Mouse (Mus musculus) neural tube, embryonic 14.5 days (tissue): ENCODE measurements at regions not wholly inside any gene's neighbourhood (a gene's known extent, or its start where the extent isn't known, plus 50 kb on each side); places are given as distances from the start of the nearest gene placed in this dataset.

Experiments used
- ATAC-seq: fragments of 200-750 bp; cut with Nextera tagmentation; 2 replicates; pipeline ENCODE4 v1.8.0; 2017; ENCODE audit warnings: low read depth, mild to moderate bottlenecking, moderate TSS enrichment, moderate library complexity
- H3K27ac ChIP-seq: fragments of 300-500 bp; sonication (generic); 2 replicates; pipeline ENCODE4 v1.5.1; 2014; ENCODE audit warnings: low read depth, mild to moderate bottlenecking, control low read depth, low read length, moderate library complexity, mixed read lengths
- H3K27me3 ChIP-seq: fragments of 300-500 bp; sonication (generic); 2 replicates; pipeline ENCODE4 v1.6.1; 2014; ENCODE audit warnings: low read length; ENCODE audit not compliant: control insufficient read depth, insufficient read depth
- H3K36me3 ChIP-seq: fragments of 300-500 bp; sonication (generic); 2 replicates; pipeline ENCODE4 v1.6.1; 2014; ENCODE audit warnings: low read length, mixed read lengths; ENCODE audit not compliant: control insufficient read depth, insufficient read depth
- H3K4me1 ChIP-seq: fragments of 300-500 bp; sonication (generic); 2 replicates; pipeline ENCODE4 v1.6.1; 2014; ENCODE audit warnings: low read length; ENCODE audit not compliant: control insufficient read depth, insufficient read depth
- H3K4me2 ChIP-seq: fragments of 300-500 bp; sonication (generic); 2 replicates; pipeline ENCODE4 v1.6.1; 2014; ENCODE audit warnings: mild to moderate bottlenecking, low read depth, low read length, control low read depth
- H3K4me3 ChIP-seq: fragments of 300-500 bp; sonication (generic); 2 replicates; pipeline ENCODE4 v1.5.1; 2014; ENCODE audit warnings: low read depth, low read length, control low read depth, mixed read lengths
- H3K9ac ChIP-seq: fragments of 300-500 bp; sonication (generic); replicated peaks from 2 replicates; pipeline ENCODE4 v1.6.1; 2014; ENCODE audit warnings: low read depth, mild to moderate bottlenecking, control low read depth, low read length, mixed read lengths
- H3K9me3 ChIP-seq: fragments of 300-500 bp; sonication (generic); 2 replicates; pipeline ENCODE4 v1.6.1; 2016; ENCODE audit warnings: low read length; ENCODE audit not compliant: control insufficient read depth
- WGBS: fragments of 180-500 bp; shearing (Covaris S2); extraction: QIAGEN DNeasy Blood & Tissue Kit; methylation state at CpG from one replicate; pipeline ENCODE4 v1.1.7; 2014; 5-methylcytosine and 5-hydroxymethylcytosine counted together

DNA sequence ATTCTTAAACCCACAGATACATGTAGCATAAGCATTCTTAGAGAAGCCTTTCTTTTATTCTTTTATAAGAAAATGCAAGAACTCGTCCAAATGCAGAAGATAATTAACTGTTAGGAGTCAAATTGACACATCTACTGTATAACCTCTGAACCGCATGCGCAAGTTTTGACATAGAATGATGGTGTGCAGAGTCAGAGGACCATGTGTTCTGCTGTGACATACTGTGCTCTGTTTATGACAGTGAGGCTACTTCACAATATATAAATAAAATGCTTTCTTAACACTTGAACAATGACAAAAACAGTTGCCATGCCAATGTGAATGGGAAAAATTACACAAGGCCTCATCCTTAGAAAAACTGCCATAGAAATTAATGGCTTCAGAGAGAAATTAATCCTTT lies 454.1 kb upstream of the Manea start:
- no peaks in the 10 kb centered on the region for H3K9me3 ChIP-seq
- 87% methylated on average over 3 of the region's 3 CpGs for WGBS
- no peak overlapping the region for H3K4me2 ChIP-seq
- H3K27ac ChIP-seq, result no peak overlapping the region
- ATAC-seq, result no peak
- H3K36me3 ChIP-seq, result no peaks in the 10 kb centered on the region
- no peaks in the 10 kb centered on the region for H3K4me1 ChIP-seq
- no peaks in the 10 kb centered on the region for H3K27me3 ChIP-seq
- no peak overlapping the region for H3K9ac ChIP-seq
- no peak overlapping the region for H3K4me3 ChIP-seq

DNA sequence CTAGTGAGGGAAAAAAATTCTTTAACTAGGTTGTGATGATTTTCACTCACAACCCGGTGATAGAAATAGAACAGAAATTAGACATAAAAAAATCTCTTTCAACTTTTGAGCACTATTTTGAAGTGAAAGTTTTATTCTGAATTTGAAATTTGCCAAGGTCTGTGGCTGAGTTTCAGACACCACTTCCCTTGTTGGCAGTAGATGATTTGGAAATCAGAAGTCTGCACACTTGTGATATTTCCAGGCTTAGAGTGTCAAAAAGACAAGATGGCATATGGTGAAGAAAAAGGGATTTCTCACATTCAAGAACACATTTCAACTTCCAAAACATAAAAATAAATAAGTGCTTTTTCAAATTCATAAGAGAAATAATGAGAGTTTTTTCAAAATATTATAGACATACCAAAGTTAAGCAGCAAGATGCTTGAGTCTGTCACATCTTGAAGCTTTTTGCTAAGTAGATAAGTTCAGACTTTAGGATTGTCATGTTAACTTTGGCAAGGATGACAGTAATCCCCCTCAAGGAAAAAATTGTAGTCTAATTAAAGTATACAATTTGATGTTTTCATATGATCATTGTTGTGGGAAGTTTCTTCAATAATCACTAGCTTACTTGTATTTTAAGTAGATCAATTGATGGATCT lies 446.6 kb upstream of the Manea start:
- Histone ChIP-seq H3K9me3 (no peaks in the 10 kb centered on the region), H3K4me1 (no peaks in the 10 kb centered on the region), H3K36me3 (no peaks in the 10 kb centered on the region), H3K27ac (no peak overlapping the region), H3K9ac (no peak overlapping the region), H3K4me3 (no peak overlapping the region), H3K4me2 (no peak overlapping the region), H3K27me3 (no peaks in the 10 kb centered on the region)
- no peak for ATAC-seq
- WGBS, result 88% methylated on average over 1 of the region's 1 CpGs

- Histone ChIP-seq H3K4me1 (no peaks in the 10 kb centered on the region), H3K36me3 (no peaks in the 10 kb centered on the region), H3K9ac (no peak overlapping the region), H3K27ac (no peak overlapping the region), H3K9me3 (no peaks in the 10 kb centered on the region), H3K4me2 (no peak overlapping the region), H3K27me3 (no peaks in the 10 kb centered on the region), H3K4me3 (no peak overlapping the region)
- no peak for ATAC-seq
- 36% methylated on average over 2 of the region's 2 CpGs for WGBS
Measured at GRCm38 (mm10) chr4:26767896-26768295, 421.2 kb upstream of the Manea start.

GRCm38 (mm10) chr4:26766235-26767228 lies 419.8 kb upstream of the Manea start:
- 18% methylated on average over 16 of the region's 16 CpGs for WGBS

GRCm38 (mm10) chr4:26740815-26741214 lies 394.1 kb upstream of the Manea start:
- Histone ChIP-seq H3K27ac (no peak overlapping the region), H3K9me3 (no peaks in the 10 kb centered on the region), H3K4me2 (no peak overlapping the region), H3K4me1 (no peaks in the 10 kb centered on the region), H3K27me3 (no peaks in the 10 kb centered on the region), H3K36me3 (no peaks in the 10 kb centered on the region), H3K9ac (no peak overlapping the region), H3K4me3 (no peak overlapping the region)
- WGBS, result 86% methylated on average over 3 of the region's 3 CpGs
- no peak for ATAC-seq

More at GRCm38 (mm10) chr4:26766235-26767228, 419.8 kb upstream of the Manea start:
- H3K4me1 ChIP-seq, result no peaks in the 10 kb centered on the region
- no peak for ATAC-seq
- no peak overlapping the region for H3K4me3 ChIP-seq
- no peaks in the 10 kb centered on the region for H3K36me3 ChIP-seq
- no peaks in the 10 kb centered on the region for H3K9me3 ChIP-seq
- no peak overlapping the region for H3K27ac ChIP-seq
- no peak overlapping the region for H3K9ac ChIP-seq
- no peaks in the 10 kb centered on the region for H3K27me3 ChIP-seq
- peak overlapping the region; percentile 14; the same call in 1 of the 2 replicates for H3K4me2 ChIP-seq

DNA sequence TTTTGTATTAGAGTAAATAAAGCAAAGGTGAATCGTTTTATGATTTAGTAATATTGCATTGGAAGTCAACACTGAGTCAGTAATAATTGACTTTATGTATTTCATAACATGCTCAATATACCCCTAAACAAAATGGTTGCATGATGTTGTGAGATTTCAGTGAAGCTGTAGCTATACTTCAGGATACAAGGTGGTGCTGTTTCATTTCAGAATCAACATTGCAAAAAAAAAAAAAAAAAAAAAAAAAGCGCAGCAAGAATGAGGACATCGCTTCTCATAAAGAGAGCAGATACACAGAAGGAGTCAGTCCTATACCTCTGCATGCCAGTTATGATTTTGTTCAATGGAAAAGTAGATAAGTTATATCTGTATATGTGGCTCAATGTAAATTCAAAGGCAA lies 389.7 kb upstream of the Manea start:
- Histone ChIP-seq H3K27me3 (no peaks in the 10 kb centered on the region), H3K27ac (no peak overlapping the region), H3K4me2 (no peak overlapping the region), H3K9me3 (no peaks in the 10 kb centered on the region), H3K4me3 (no peak overlapping the region), H3K36me3 (no peaks in the 10 kb centered on the region), H3K4me1 (no peaks in the 10 kb centered on the region), H3K9ac (no peak overlapping the region)
- WGBS, result 76% methylated on average over 3 of the region's 3 CpGs
- ATAC-seq, result no peak

DNA sequence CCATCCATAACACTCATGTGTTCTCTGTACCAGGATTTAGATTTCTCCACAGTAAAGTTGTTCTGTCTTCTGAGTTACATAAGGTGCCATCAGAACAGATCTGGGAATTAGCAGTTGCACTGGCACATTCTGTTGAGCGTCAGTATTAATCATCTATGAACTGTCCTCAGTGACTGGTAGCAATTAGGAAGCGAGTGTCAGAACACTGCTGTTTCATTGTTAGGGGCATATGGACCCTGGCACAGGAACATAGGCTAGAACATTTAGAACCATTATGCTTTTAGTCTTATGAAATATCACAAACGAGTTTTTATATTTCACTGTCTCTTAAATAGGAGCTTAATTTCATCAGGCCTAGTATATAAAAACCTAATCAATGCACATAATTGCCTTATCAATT lies 367.7 kb upstream of the Manea start:
- Histone ChIP-seq H3K4me2 (no peak overlapping the region), H3K4me3 (no peak overlapping the region), H3K9me3 (no peaks in the 10 kb centered on the region), H3K4me1 (no peaks in the 10 kb centered on the region), H3K27me3 (no peaks in the 10 kb centered on the region), H3K27ac (no peak overlapping the region), H3K36me3 (no peaks in the 10 kb centered on the region), H3K9ac (no peak overlapping the region)
- WGBS, result 74% methylated on average over 3 of the region's 3 CpGs
- no peak for ATAC-seq

DNA sequence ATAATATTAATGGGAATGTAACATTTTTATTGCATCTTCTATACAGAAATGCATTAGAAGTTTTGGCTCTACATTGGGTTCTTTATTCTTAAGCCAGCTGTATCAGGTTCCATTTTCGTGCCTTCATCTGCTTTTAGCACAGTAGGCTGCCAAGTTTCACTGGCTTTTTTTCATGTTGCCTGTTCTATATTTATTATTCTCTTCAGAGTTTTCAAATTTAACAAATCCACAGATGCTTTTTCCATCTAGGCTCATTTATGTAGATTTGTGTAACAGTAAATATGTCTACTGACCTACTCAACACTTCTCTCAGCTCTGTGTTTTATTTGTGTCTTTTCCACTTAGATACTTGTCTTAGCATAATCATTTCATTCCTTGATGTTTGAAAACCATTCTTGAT lies 363.3 kb upstream of the Manea start:
- Histone ChIP-seq H3K4me1 (no peaks in the 10 kb centered on the region), H3K27me3 (no peaks in the 10 kb centered on the region), H3K9me3 (no peaks in the 10 kb centered on the region), H3K36me3 (no peaks in the 10 kb centered on the region), H3K27ac (no peak overlapping the region), H3K4me2 (no peak overlapping the region), H3K4me3 (no peak overlapping the region), H3K9ac (no peak overlapping the region)
- no peak for ATAC-seq
- 83% methylated on average over 1 of the region's 1 CpGs for WGBS

- no peak for ATAC-seq
- Histone ChIP-seq H3K9me3 (no peaks in the 10 kb centered on the region), H3K4me2 (no peak overlapping the region), H3K27ac (no peak overlapping the region), H3K4me3 (no peak overlapping the region), H3K36me3 (no peaks in the 10 kb centered on the region), H3K9ac (no peak overlapping the region), H3K4me1 (no peaks in the 10 kb centered on the region), H3K27me3 (no peaks in the 10 kb centered on the region)
- WGBS, result 79% methylated on average over 3 of the region's 3 CpGs
Measured at GRCm38 (mm10) chr4:26695964-26696363, 349.3 kb upstream of the Manea start.
